Mouse (Mus musculus): ENCODE measurements around the gene Katnbl1. TPM values are rescaled to one million over a fixed set of nuclear protein-coding genes. Genes with fewer than 3 reads are reported as not detected.
"Not testable (repeated sequence)": the region's sequence is repeated elsewhere in the genome, so short reads cannot be mapped to it uniquely, and the experiment has no call there.

Katnbl1 gene
- total RNA-seq, 2 experiments from 2014 or later: 2.8 to 3.1 TPM

DNA sequence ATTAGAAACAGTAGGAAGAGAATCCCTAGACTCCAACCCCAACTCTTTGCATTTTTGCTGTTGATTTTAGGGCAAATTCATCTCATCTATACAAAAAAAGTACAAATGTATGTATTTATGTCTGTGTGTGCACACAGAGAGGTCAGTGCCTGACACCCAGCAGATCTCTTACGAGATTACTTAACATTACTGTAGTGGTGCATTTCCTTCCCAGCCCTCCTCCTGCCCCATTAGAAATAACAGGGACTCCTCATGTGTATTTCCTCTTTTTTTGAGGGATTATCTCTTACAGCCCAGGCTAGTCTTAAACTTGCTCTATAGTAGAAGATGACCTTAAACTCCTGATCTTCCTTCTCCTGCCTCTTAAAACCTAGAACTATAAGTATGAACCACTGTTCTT lies 13.7 kb downstream of the Katnbl1 start:
- DNase-seq: no peak

DNA sequence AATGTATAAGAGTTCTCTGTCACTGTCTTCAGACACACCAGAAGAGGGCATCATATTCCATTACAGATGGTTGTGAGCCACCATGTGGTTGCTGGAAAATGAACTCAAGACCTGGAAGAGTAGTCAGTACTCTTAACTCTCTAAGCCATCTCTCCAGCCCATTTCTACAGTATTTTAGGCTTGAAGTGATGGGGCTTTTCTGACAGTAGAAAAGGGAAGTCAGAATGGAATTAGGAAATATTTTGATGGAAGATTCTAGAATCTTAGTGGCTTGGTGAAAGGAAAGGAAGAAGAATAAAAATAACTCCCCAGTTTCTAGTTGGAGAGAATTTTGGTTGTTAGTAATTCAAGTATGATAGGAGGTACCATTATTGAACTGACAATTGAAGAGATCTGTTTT lies 14.9 kb downstream of the Katnbl1 start:
- DNase-seq: no peak

DNA sequence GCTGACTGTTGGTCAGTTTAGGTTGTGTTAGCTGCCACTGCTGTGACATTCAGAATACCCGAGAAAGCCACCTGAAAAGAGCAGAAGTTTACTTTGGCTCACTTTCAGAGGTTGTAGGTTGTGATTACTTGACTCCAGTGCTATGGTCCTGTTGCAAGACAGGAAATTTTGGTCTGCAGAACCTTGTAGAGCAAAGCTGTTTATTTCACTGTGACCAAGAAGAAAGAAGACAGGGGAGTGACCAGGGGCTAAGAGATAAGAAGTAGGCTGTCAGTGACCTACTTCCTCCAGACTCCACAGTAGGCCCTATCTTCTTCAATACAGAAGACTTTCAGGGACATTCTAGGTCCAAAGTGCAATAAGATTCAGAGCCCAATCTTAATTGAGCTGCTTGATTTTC lies 17.6 kb downstream of the Katnbl1 start:
- DNase-seq: no peak

DNA sequence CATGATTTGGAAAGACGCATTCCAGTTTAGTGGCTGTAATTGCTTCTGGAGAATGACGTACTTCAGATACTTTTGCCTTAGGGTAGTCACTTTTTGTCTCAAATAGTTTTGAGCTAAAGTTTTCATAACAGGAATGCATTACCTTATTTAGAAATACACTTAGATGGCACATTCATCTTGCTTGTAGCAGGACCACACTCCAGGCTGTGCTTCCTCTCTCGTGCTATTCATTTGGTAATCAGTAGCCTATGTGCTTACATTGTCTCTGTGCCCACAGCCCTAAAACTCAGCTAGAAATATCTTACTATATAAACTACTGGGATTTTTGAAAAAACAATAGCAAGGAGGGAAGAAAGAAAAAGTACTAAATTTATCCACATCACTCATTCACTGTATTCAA lies 28.0 kb downstream of the Katnbl1 start:
- DNase-seq: no peak

DNA sequence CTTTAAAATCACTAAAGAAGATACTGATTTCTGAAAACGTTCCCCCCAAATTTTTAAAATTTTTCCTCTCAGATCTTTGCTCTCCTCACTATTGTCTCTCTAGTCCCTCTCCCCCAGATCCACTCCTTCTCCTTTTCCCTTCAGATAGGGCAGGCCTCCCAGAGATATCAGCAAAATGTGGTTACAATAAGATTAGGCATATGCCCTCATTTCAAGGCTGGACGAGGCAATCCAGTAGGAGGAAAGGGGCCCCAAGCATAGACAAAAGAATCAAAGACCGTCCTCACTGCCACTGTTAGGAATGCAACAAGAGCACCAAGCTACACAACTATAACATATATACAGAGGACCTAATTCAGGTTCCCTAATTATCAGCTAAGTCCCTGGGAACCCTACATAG lies 46.3 kb downstream of the Katnbl1 start:
- DNase-seq: no peak

DNA sequence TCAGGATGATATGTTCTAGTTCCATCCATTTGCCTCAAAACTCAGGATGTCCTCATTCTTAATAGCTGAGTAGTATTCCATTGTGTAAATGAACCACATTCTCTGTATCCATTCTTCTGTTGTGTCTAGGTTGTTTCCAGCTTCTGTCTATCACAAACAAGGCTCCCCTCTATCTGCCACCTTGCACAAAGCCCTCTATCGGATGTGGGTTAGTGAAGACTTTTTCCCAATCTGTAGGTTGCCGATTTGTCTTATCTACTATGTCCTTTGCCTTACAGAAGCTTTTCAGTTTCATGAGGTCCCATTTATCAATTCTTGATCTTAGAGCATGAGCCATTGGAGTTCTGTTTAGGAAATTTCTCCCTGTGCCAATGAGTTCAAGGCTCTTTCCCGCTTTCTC lies 49.5 kb downstream of the Katnbl1 start:
- DNase-seq: not testable (repeated sequence)

DNA sequence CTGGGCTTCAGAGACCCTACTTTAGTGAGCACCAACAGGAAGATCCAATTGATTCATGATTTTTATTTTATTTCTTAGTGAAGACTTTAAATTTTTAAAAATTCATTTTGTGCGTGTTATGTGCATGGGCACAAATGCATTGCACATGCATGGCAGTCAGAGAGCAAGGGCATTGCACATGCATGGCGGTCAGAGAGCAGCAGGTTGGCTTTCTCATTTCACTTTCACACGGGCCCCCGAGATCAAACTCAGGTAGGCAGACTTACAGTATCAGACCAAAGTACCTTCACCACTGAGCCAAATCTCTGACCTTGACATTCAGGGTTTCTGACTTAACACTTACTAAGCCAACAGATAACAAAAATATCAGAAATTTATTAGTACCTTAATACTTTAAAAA lies 50.7 kb downstream of the Katnbl1 start:
- no peak for DNase-seq

DNA sequence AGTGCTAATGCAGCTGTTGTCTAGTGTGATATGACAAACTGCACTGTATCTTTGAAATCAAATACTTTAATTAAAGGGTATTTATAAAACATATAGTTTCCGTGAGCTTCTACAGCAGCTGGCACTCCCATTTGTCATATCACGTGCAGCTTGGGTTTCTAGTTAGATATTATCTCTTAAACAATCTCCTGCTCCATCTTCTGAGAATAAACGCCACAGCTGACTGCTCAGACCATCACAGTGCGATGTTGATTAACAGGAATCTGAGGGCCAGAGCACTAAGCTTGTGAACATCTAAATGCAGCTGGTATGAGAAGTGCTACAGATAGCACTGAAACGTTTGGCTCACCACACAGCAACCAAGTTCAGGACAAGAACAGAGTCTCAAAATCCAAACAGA lies 51.4 kb downstream of the Katnbl1 start:
- no peak for DNase-seq

DNA sequence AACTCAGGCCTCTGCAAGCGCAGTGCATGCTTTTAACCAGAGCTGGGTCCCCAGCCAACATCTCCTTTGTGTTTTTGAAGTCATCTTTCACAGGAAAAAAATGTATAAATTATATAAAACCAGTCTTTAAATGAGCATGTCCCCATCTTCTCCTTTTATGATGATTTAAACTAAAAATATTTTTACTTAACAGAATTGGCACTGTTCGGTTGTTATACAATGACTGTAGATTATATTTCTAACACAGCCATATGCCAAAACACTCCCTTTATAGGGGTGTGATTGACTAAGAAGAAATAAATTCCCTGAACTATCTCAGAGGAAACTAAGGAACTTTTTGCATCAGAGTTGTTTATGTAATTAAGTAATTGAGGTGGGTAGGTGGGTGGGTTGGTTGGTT lies 53.5 kb downstream of the Katnbl1 start:
- DNase-seq: no peak

DNA sequence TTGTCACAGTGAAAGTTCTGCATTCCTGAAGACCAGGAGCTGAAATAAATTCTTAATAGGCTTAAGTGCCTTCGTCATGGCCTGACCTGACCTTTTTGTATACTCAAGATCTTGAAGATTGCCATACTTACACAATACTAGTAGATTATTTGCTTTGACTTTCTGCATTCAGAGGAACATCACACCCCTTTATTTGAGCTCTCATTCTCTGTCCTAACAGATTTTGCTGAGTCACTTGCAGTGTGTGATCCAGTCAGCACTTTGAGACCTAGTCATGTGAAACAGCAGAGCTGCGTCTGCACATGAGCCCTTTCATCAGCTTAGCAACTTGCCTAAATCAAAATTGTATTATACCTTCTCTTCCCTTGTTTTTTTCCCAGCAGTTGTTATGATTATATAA lies 54.3 kb downstream of the Katnbl1 start:
- no peak for DNase-seq

DNA sequence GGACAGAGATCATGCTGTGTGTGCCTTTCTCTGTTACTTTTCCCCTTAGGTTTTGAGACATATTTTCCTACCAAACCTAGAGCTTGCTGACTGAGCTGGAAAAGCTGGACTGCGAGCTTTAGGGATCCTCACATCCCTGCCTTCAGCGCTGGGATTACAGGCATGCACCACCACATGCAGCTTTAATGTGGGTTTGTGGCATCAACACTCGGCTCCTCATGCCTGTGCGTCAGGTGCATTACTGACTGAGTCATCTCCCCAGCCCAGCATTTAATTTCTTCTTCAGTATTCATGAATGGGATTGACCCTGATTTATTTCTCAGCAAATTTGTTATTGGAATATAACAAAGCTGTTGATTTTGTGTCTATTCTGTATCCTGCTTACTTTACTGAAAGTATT lies 57.3 kb downstream of the Katnbl1 start:
- no peak for DNase-seq

DNA sequence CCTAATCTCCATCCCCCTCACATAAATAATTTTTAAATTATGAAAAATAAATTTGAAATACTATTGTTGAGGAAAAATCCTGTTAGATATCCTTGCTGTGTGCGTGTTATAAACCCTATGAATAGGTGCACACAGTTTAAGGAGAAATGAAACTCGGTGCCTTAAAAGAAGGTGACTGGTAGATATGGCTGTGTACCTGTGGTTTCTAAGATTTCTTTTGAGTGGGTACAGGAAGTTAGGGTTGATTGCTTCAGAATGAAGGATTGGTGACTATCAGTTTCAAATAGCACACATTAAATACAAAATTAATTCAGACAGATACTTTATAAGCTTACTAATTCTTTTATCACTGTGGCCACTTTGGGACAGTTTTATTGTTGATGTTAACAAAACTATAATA lies 58.6 kb downstream of the Katnbl1 start:
- no peak for DNase-seq

DNA sequence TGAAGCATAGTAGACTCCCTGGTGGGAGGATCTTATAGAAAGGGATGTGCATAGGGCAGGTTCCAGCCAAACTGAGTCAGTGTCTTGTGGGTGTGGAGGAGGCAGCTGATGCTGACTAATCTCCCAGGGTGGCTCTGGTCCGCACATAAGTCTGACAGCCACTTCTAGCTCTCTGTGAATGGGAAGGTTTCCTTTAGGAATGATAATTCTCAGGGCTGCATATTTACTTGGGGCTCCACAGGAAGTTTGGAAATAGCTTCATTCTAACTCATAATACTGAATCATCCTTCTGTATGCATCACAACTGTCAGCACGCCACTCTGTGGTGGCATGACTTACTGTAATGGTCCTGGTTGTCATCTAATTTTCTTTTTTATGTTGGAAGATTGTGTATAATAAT lies 64.5 kb downstream of the Katnbl1 start:
- no peak for DNase-seq

DNA sequence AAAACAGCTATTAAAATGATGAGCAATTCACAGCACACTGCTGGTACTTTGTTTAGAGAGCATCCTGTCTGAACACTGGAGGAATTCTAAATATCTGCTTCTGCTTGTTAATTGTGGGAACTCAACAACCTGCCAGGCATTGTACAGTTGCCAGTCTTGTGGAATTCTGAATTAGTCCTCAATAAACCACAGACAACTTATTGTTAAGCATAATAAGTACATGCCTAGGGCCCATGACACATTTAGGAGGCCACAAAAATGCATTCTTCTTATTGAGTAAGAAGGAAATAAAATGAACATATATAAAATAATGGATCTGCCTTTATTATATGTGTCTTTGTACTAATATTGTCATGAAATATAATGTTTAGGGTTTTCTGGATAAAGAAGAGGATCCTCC lies 66.5 kb downstream of the Katnbl1 start:
- no peak for DNase-seq

DNA sequence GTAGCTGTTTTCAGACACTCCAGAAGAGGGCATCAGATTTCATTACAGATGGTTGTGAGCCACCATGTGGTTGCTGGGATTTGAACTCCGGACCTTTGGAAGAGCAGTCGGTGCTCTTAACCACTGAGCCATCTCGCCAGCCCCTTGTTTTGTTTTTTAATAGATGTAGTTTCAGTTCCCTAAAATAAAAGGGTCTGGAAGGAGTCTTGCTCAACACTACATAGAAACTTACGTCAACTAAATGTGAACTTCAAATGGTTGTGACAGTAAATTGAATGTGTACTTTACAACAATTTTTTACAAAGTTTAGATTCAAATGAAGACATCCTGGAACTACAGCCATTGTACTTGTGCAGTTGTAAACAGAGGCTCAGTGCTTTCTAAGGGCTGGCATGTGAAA lies 69.0 kb downstream of the Katnbl1 start:
- not testable (repeated sequence) for DNase-seq

DNA sequence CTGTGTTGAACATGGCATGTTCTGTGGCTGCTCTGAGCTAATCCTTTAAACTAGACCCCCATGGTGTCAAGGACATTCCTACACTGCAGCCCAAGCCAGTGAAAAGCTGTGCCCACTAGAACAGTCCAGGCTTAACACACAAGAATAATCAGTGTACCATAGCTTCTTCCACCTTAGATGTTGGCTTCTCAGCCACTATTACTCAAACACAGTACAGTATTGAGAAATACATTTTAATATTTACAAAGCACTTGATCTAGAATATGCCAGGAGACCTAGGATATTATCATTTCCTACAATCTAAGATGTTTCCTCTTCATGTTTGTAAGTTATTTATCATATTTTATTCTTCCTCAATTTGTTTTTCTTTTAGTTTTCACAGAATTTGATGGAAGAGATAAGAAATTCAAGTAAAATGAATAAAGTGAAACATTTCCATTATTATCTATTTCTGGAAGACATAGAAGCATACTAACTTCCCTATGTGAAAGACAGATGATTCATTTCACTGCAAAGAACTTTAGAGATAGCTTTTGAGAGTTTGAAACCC lies 69.6 kb downstream of the Katnbl1 start:
- DNase-seq: no peak

DNA sequence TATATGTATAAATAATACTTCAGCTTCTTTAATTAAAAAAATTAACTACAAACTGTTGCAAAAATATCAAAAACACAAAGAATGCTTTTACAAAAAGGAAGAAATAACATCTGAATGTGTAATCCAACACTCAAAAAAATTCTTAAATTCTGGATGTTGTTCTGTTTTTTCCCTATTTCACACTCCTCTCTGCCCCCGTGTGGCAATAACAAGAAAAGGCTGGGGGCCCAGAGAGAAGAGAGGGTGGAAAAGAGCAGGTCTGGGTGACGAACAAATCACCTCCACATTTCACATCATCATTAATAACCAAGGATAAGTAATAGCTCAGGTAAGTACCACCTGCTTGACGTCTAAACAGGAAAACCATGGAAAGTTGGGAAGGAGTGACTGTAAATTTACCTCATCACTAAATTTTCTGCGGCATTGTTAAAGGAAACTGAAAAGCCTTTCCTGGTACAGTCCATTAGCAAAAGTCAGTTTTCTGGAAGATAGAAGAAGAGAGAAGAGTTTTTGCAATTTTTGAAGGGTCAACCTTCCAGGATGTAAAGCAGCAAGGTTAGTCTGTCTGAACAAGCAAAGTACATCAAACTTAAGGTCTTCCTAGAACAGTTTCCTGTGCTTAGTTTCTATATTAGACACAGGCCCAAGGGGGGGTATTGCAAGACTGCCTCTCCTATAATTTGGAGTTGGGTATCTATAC lies 70.7 kb downstream of the Katnbl1 start:
- DNase-seq: no peak

DNA sequence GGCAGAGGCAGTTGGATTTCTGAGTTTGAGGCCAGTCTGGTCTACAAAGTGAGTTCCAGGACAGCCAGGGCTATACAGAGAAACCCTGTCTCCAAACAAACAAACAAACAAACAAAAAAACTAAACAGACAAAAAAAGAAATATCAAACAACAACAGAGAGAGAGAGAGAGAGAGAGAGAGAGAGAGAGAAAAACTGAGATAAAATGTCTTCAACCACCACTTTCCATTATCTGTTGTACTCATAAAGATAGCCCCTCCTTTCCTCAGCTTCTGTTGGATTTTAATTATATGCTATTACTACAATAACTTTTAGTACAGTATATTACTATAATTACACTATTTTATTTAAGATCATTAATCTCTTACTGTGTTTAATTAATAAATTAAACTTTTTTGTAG lies 73.5 kb downstream of the Katnbl1 start:
- DNase-seq: not testable (repeated sequence)

DNA sequence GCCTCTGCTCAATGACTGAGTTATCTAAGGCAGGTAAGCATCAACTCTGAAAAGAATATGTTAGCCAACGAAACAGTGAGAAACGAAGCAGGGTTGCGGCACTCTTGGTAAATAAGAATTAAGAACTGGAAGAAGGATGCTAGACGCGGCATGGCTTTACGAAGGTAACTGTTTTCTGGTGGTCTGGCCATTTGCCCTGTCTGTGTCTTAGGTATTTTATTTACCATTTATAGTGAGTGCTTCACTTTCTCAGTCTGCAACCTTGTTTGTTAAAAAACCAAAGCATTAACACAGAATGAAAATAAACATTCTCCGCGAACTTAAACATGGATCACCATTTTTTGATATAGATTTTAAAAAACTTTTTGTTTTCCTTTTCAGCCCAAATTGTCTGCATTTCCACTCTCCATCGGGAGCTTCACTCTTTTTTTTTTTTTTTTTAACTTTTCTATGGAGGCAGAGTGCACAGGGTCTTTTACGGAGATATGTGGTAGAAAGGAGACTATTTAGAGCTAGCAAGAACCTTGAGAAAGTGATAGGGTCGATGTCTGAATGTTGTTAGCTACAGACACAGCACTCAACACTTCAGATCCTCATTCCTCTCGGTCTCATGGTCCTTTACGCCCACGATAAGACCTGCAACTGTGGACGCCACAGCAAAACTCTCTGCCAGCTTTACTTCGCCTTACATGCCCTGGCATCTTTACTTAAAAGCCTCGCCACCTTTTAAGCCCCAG lies 75.3 kb downstream of the Katnbl1 start:
- no peak for DNase-seq

DNA sequence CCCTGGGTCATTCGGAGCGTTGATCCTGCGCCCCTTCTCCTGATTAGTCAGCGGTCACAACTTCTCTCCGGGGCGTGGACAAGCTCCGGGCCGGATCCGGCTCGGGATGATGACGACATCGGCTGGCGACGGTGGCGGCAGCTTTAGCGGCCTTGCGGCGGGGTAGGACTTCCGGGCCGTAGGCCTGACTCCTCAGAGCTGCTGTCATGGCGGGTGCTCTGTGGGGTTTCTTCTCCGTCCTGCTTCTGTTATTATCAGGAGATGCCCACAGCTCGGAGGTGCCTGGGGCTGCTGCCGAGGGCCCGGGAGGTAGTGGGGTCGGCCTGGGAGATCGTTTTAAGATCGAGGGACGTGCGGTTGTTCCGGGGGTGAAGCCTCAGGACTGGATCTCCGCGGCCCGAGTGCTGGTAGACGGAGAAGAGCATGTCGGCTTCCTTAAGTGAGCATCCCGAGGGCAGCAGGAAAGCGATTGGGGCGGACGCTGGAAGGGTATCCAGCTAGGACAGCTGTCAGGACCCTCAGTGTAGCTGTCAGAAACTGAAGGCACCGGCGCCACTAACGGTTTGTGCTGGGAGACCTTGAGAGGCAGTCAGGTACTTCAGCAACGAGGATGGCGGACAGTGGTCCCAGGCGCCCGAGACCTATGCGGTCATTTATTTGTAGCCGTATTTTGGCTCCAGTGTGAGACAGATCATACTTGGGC lies 76.0 kb downstream of the Katnbl1 start, which contains the start of gene Emc7:
Gene Emc7, plus strand, starts transcription at position 136 of the 703 bp plus-strand sequence.
- peak; percentile 96 for DNase-seq

DNA sequence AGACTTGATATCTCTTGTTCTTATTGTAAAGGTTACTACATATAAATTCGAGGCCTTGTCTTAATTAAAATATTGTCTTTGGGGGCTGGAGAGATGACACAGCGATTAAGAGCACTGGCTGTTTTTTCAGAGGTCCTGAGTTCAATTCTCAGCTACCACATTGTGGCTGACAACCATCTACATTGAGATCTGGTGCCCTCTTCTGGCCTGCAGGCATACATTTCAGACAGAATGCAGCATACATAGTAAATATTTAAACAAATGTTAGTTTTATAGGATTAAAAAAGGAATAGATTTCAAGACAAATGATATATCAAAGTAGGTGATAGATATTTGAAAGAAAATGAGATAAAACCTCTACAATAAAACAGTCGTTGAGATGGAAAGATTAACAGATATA lies 81.5 kb downstream of the Katnbl1 start:
- no peak for DNase-seq
